Mouse (Mus musculus) stomach, embryonic 16.5 days (tissue): ENCODE results near the gene Cse1l. TPM values are rescaled to one million over a fixed set of nuclear protein-coding genes. Genes with fewer than 3 reads are reported as not detected.

Source experiments
- ATAC-seq: fragments of 200-750 bp; cut with Nextera tagmentation; 2 replicates; pipeline ENCODE4 v1.8.0; 2017; ENCODE audit warnings: moderate number of reproducible peaks, moderate TSS enrichment; ENCODE audit not compliant: insufficient read depth, low FRiP score
- H3K27ac ChIP-seq: fragments of 300-500 bp; sonication (generic); 2 replicates; pipeline ENCODE4 v1.5.1; 2014; ENCODE audit warnings: low read length
- H3K27me3 ChIP-seq: fragments of 300-500 bp; sonication (generic); 2 replicates; pipeline ENCODE4 v1.6.1; 2014; ENCODE audit warnings: low read length, control low read depth, mixed read lengths; ENCODE audit not compliant: control insufficient read depth, insufficient read depth
- H3K36me3 ChIP-seq: fragments of 300-500 bp; sonication (generic); 2 replicates; pipeline ENCODE4 v1.6.1; 2014; ENCODE audit warnings: low read length; ENCODE audit not compliant: control insufficient read depth, insufficient read depth
- H3K4me1 ChIP-seq: fragments of 300-500 bp; sonication (generic); 2 replicates; pipeline ENCODE4 v1.6.1; 2014; ENCODE audit warnings: low read length, control low read depth, mixed read lengths; ENCODE audit not compliant: control insufficient read depth, insufficient read depth
- H3K4me2 ChIP-seq: fragments of 300-500 bp; sonication (generic); 2 replicates; pipeline ENCODE4 v1.6.1; 2014; ENCODE audit warnings: low read depth, low read length, mixed read lengths
- H3K4me3 ChIP-seq: fragments of 300-500 bp; sonication (generic); replicated peaks from 2 replicates; pipeline ENCODE4 v1.5.1; 2014; ENCODE audit warnings: mild to moderate bottlenecking, low read length
- H3K9ac ChIP-seq: fragments of 300-500 bp; sonication (generic); 2 replicates; pipeline ENCODE4 v1.6.1; 2014; ENCODE audit warnings: low read length
- H3K9me3 ChIP-seq: fragments of 300-500 bp; sonication (generic); replicated peaks from 2 replicates; pipeline ENCODE4 v1.6.1; 2016; ENCODE audit warnings: low read length, control low read depth; ENCODE audit not compliant: control insufficient read depth
- WGBS: fragments of 180-500 bp; shearing (Covaris S2); extraction: QIAGEN DNeasy Blood & Tissue Kit; methylation state at CpG from one replicate; pipeline ENCODE4 v1.1.7; 2014; 5-methylcytosine and 5-hydroxymethylcytosine counted together
- polyA plus RNA-seq: library from polyadenylated mRNA; unstranded; fragments of >200 nt; fragmentation: Nextera tagmentation; extraction: Ambion mirVana; gene quantifications from 2 replicates; pipeline ENCODE4 v1.2.1, GENCODE M21; 2015

Gene Cse1l
- polyA plus RNA-seq, 1 experiment from 2014 or later, result 94.0 TPM

DNA sequence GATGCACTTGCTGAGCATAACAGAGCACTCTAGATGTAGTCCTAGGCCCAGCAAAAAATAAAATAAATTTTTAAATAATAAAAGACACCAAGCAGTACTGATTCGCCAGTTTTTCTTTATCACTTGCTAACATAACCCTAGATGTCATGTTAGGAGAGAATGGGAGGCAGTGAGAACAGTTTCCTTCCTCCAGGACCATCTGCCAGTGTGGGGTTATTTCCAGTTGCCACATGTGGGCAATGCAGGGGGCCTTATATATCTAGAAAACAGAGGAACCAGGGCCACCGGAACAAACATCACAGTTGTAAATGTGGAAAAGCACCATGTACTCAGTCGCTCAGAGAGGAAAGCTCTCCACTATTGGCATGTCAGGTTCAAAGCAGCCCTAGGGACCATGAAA, 71.7 kb downstream of the Cse1l start:
- no peak overlapping the region for H3K9ac ChIP-seq
- no peak for ATAC-seq
- WGBS, result 73% methylated on average over 3 of the region's 3 CpGs
- H3K9me3 ChIP-seq, result no peaks in the 10 kb centered on the region
- 0 out of 2 replicates have a peak, but pooled peaks cover 8% of the 10 kb centered on the region for H3K4me1 ChIP-seq
- H3K36me3 ChIP-seq, result no peaks in the 10 kb centered on the region
- no peaks in the 10 kb centered on the region for H3K27me3 ChIP-seq
- no peak overlapping the region for H3K27ac ChIP-seq
- H3K4me3 ChIP-seq, result no peak overlapping the region
- H3K4me2 ChIP-seq, result no peak overlapping the region

DNA sequence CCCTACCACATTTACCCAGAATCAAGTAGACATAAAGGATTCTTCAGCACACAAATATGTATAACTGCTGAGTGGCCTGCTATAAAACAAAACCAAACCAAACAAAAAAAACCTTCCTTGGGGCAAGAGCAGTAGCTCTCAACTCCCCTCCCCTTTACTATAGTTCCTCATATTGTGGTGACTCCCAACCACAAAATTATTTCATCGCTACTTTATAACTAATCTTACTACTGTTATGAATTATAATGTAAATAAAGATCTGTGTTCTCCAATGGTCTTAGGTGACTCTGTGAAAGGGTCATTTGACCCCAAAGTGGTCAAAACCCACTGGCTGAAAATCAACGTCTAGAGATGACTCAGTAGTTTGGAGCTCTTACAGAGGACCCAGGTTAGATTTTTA, 74.3 kb downstream of the Cse1l start:
- H3K4me1 ChIP-seq, result 0 out of 2 replicates have a peak, but pooled peaks cover 8% of the 10 kb centered on the region
- no peak overlapping the region for H3K4me2 ChIP-seq
- H3K9me3 ChIP-seq, result no peaks in the 10 kb centered on the region
- H3K36me3 ChIP-seq, result no peaks in the 10 kb centered on the region
- 58% methylated on average over 2 of the region's 2 CpGs for WGBS
- no peak overlapping the region for H3K27ac ChIP-seq
- no peak overlapping the region for H3K9ac ChIP-seq
- no peak overlapping the region for H3K4me3 ChIP-seq
- ATAC-seq, result no peak
- H3K27me3 ChIP-seq, result no peaks in the 10 kb centered on the region

DNA sequence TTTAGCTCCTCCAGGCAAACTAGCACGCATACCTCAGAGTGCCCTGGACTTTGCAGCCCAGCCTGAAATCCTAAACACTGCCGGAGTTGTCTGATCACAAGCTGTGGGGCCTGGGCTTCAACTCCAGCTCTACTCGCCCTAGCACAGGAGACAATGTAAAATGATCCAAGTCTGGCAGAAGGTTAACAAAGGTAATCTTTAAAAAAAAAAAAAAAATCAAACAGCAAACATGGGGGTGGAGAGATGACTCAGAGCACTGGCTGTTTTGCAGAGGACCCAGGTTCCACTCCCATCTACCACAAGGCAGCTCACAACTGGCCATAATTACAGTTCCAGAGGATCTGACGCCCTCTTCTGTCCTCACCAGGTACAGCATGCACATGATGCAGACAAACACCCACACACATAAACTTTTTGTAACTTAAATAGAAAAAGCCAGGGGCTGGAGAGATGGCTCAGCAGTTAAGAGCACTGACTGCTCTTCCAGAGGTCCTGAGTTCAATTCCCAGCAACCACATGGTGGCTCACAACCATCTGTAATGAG, 77.6 kb downstream of the Cse1l start:
- 62% methylated on average over 4 of the region's 4 CpGs for WGBS
- Histone ChIP-seq H3K4me1 (no peaks in the 10 kb centered on the region), H3K36me3 (no peaks in the 10 kb centered on the region), H3K27ac (no peak overlapping the region), H3K4me2 (no peak overlapping the region), H3K9ac (no peak overlapping the region), H3K4me3 (no peak overlapping the region), H3K9me3 (no peaks in the 10 kb centered on the region), H3K27me3 (no peaks in the 10 kb centered on the region)
- ATAC-seq, result no peak

DNA sequence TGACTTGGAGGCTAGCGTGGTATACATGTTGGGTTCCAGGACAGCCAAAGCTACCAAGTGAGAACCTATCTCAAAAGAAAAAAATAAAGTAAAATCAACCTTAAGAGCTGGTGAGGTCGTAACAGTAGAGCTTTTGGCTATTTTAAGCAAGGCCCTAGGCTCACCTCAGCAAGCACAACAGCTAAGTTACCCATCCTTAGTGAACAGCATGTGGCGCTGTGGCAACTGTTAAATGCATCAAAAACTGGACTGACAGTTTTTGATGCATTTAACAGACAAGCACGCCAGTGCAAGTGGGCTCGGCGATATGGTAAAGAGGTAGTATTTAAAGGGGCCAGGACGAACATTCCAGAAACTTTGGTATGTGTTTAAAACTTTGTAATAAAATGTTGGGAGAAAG, 85.0 kb downstream of the Cse1l start:
- ATAC-seq, result no peak
- peaks cover 25% of the 10 kb centered on the region for H3K4me1 ChIP-seq
- no peak overlapping the region for H3K27ac ChIP-seq
- 68% methylated on average over 7 of the region's 7 CpGs for WGBS
- no peaks in the 10 kb centered on the region for H3K36me3 ChIP-seq
- H3K4me3 ChIP-seq, result no peak overlapping the region
- no peak overlapping the region for H3K9ac ChIP-seq
- H3K27me3 ChIP-seq, result no peaks in the 10 kb centered on the region
- no peak overlapping the region for H3K4me2 ChIP-seq
- H3K9me3 ChIP-seq, result no peaks in the 10 kb centered on the region

DNA sequence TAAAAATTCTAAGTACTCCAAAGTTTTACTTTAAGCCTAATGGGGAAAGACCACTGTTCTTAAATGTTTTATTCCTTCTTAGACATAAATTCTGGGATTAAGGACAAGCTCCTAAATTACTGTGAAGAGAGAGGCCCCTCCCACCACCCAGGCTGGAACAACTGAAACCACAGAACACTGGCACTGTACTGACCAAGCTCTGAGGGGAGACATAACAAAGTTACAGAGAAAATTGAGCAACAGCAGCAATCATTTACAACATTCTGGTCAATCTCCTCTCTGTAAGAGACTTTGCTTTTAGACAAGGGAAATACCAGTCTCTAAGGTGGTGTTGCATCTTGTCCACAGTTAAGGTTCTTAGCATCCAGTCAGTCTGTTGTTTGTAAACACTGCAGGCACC, 86.1 kb downstream of the Cse1l start:
- ATAC-seq, result no peak
- Histone ChIP-seq H3K27ac (no peak overlapping the region), H3K9ac (no peak overlapping the region), H3K4me2 (no peak overlapping the region), H3K9me3 (no peaks in the 10 kb centered on the region), H3K27me3 (no peaks in the 10 kb centered on the region), H3K36me3 (no peaks in the 10 kb centered on the region), H3K4me1 (peaks cover 25% of the 10 kb centered on the region), H3K4me3 (no peak overlapping the region)

DNA sequence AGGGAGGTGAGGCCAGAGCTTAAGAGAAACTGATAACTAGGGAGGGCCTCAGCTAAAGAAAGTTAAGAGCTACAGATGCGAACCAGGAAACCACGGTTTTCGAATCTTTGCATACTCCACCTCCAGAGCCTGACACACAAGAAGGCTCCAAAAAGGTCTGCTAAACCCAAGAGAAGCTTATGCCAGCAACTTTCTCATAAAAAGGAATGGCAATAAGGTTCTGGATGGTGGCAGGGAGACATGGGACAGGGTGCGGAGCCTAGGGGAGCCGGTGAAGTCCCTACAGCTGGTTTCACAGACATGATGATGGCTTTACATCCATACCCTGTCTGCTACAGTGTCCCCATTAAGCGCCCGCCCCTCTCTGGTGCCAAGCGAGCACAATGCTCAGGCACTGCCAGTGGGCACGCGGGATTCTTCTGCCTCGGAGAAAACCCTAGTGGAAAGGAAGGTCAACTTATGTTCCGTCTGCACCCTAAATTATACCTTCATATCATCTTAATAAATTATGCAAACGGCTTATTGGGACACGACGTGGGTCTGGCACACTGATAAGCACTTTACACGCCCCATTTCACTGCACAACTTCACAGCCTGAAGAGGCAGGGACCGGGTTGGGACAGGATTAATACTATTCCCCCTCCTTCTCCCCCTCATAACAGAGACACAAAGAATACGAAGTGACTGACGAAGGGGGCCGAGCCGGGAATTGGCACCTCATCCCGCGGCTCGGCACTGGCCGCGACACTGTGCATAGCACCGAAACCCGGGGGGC, 89.4 kb downstream of the Cse1l start:
- Histone ChIP-seq H3K9me3 (no peaks in the 10 kb centered on the region), H3K4me2 (peak overlapping the region; percentile 93), H3K4me1 (peaks cover 25% of the 10 kb centered on the region), H3K4me3 (peak overlapping the region; percentile 91), H3K27ac (peak overlapping the region; percentile 97), H3K36me3 (no peaks in the 10 kb centered on the region), H3K27me3 (no peaks in the 10 kb centered on the region), H3K9ac (peak overlapping the region; percentile 100)
- WGBS, result 2% methylated on average over 25 of the region's 28 CpGs
- peak; percentile 8; the same call in 1 of the 2 replicates for ATAC-seq

Other genes with a start within 250 kb of the Cse1l start
- gene Prex1, start 192.2 kb upstream of the Cse1l start, polyA plus RNA-seq, result 10.8 and 11.0 TPM in 2 replicates
- gene Trp53rkb, start 113.5 kb upstream of the Cse1l start, polyA plus RNA-seq, result 4.8 and 5.3 TPM in 2 replicates
- gene Arfgef2, start 100.5 kb upstream of the Cse1l start, polyA plus RNA-seq, result 6.1 and 6.5 TPM in 2 replicates
- gene Stau1, start 90.3 kb downstream of the Cse1l start, polyA plus RNA-seq, result 76.1 and 83.3 TPM in 2 replicates
- 45.8 and 46.0 TPM in 2 replicates for gene Ddx27, start 109.2 kb downstream of the Cse1l start, polyA plus RNA-seq
- 9.2 and 9.5 TPM in 2 replicates for gene Znfx1, start 157.0 kb downstream of the Cse1l start, polyA plus RNA-seq